Mouse (Mus musculus): Measurements from ENCODE around the gene Rai14. TPM values are rescaled to one million over a fixed set of nuclear protein-coding genes. Genes with fewer than 3 reads are reported as not detected.

Rai14 gene
- total RNA-seq, 2 experiments from 2014 or later, result 4.1 to 4.8 TPM

DNA sequence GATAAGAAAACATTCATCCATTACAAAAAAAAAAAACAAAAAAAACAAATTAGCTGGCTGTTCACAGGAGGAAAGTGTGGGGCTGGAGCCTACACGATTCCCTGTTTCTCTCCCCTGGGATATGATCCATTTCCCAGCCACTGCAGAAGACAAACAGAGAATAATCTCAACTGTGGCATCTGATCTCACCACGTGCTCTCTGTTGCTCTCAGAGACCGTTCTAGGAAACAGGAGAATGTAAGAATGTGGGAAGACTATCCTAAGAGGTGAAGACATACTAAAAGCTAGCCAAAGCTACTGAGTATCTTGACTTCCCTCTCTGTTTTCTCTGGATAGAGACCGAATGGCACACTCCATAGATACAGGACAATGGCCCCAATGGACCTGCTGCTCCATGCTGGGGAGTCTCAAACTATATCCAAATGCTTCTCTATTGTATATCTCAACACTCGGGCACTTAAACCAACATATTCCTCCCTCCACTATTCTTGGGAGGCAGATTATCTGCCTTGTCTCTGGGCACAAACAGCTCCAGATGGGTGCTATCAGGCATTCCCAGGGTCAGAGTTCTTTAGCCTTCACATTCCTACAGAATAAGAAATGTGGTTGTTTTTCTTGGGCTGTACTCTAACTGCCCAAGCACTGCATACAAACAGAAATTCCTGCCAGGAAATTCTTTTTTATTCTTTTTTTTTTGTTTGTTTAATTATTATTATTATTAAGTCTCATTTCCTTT, 50.5 kb downstream of the Rai14 start:
- intact Hi-C loops (cut with DNase I; ENCODE audit: low total_unique reads), result no loop called here
- no peak for DNase-seq

DNA sequence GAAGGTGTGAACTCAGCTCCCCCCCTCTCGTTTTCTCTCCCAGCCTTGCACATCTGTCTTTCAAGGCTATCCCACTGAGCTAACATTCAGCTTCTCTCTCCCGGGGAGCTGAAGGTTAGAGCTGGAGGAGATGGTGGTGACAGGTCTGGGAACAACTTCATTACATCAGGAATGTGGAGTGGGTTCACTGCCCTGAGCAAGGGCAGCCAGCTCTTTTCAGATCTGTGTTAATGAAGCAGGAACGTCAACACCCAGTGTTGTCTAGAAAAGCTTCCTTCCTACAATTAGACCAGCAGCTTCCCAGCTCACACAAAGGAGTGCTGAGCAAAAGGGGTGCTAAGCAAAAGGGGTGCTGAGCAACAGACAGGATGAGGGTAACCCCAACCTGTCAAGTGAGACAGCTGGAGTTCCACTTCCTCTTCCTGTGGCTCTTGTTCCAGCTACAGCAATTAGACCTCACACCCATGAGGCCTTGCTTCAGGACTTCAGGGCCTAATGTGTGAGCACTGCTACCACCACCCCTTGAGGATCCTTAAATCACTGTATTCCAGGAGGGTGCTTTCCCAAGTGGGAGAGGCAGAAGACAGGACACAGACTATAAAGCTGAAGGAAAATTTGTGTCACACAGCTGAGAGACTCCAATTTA, 52.3 kb downstream of the Rai14 start:
- no peak for DNase-seq
- intact Hi-C loops (cut with DNase I; ENCODE audit: low total_unique reads), result no loop called here

GRCm38 (mm10) chr15:10658803-10659202, 55.6 kb downstream of the Rai14 start:
- intact Hi-C loops (cut with DNase I; ENCODE audit: low total_unique reads), result no loop called here
- DNase-seq, result no peak

DNA sequence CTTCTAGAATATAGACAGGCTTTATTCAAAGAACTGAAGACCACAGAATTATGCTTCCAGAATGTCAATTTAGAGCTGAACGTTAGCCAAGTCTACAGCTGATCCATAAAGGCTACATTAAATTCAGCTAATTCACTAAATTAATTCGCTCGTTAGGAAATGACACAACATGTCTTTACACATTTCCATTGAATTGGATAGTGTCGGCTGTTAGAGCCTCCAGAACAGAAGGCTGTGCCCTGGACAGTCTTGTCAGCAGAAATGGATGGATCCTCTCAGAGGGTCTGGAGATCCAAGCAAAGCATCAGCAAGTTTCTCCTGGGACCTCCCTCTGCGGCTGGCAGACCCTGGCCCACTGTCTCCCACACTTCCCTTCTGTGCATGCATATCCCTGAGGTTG, 58.3 kb downstream of the Rai14 start:
- intact Hi-C loops (cut with DNase I; ENCODE audit: low total_unique reads), result no loop called here
- DNase-seq, result no peak

GRCm38 (mm10) chr15:10655151-10655905, 59.1 kb downstream of the Rai14 start:
- no peak for DNase-seq
- intact Hi-C loops (cut with DNase I; ENCODE audit: low total_unique reads), result no loop called here

DNA sequence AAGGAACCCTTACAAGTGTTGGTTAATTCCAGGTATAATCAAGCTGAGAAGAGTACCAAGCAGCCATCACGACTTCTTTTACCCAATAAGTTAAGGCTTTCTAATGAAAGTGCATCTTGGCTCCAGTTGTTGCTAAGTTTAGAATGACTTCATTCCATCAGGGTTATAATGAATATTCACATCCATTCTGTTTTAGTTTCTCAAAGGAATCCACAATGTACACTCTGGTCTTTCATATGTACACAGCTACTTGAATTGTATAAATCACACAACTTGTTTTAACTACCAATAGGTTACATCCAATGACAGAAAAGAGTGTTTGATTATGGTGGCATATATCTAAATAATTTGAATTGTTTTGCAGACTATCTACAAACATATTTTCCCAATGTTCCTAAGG, 59.7 kb downstream of the Rai14 start:
- intact Hi-C loops (cut with DNase I; ENCODE audit: low total_unique reads), result no loop called here
- DNase-seq, result no peak

DNA sequence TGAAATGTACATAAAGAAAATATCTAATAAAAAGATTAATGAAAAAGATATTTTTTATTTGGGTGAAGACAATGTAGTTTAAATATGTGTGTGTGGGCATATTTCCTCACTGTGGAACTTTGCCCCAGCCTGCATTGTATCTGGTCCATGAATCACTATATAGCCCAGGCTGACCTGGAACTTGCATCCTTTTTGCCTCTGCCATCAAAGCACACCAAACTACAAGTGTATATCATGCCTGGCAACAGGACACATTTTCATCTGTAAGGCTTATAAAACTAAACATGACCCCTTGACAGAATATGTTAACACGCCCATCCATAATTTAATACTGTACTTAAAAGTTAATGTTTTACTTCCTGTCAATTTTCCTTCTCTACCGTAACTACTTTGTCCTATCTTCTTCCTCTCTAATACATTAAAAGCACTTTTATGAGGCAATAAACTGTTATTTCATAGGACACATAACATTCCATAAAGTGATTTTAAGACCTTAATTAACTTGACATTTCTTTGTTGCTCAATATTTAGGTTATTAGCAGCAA, 61.4 kb downstream of the Rai14 start:
- no peak for DNase-seq
- intact Hi-C loops (cut with DNase I; ENCODE audit: low total_unique reads), result no loop called here

GRCm38 (mm10) chr15:10648372-10649109, 65.9 kb downstream of the Rai14 start:
- peak; percentile 31 for DNase-seq
- intact Hi-C loops (cut with DNase I; ENCODE audit: low total_unique reads), result no loop called here

DNA sequence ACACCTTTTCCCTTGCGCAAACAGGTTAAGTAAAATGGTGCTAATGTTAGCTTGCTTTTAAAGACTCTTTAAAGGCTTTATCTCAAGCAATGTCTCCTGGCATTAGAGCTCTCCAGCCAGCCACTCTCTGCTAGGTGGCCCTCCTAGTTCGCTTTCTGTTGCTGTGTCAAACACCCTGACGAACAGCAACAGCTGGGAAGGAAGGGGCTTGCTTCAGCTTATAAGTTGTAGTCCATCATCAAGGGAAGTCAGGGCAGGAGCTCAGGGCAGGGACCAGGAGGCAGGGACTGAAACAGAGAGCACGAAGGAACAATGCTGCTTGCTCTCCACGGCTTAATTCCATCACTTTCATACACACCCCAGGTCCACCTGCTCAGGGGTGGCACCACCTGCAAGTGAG, 68.1 kb downstream of the Rai14 start:
- no peak for DNase-seq
- intact Hi-C loops (cut with DNase I; ENCODE audit: low total_unique reads), result no loop called here

- no peak for DNase-seq
- intact Hi-C loops (cut with DNase I; ENCODE audit: low total_unique reads), result no loop called here
Measured at GRCm38 (mm10) chr15:10645101-10645500, 69.3 kb downstream of the Rai14 start.

DNA sequence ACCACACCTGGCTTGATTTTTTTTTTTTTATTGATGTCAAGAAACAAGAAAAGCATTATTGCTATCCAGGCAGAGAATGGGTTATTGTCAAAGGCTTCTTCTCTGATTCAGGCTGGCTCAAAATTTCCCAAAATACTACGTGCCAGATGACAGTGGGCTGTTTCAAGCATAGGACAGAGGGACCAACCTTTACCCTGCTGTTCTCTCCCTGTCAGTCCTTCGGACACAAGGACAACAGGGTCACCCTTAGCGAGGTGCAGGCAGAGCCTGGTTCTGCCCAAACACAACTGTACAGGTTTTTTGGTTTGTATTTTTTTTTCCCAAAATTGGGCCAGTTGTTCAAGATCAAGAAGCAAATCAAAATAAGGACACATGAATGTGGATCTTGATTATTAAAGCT, 70.6 kb downstream of the Rai14 start:
- intact Hi-C loops (cut with DNase I; ENCODE audit: low total_unique reads), result no loop called here

DNA sequence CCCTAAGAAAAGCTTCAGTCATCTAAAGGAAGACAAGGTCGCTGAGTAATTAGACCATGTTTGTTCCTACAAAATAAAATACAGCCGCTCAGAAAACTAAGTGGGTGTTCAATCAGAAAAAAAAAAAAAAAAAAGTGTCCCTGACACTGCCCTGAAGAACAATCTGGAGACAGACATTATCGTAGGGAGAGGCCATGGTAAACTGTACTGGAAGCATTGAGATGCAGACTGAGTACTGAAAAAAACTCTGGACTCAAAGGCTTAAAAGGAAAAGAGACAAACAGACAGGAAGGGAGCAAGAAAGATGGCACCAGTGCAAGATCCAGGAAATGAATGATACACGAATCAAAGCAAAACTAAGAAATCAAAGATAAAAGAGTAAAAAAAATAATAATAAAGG, 71.2 kb downstream of the Rai14 start:
- DNase-seq, result no peak
- intact Hi-C loops (cut with DNase I; ENCODE audit: low total_unique reads), result no loop called here

More for the DNA sequence above, 70.6 kb downstream of the Rai14 start:
- DNase-seq, result no peak

- intact Hi-C loops (cut with DNase I; ENCODE audit: low total_unique reads), result no loop called here
- no peak for DNase-seq
Measured at GRCm38 (mm10) chr15:10642419-10642818, 72.0 kb downstream of the Rai14 start.

DNA sequence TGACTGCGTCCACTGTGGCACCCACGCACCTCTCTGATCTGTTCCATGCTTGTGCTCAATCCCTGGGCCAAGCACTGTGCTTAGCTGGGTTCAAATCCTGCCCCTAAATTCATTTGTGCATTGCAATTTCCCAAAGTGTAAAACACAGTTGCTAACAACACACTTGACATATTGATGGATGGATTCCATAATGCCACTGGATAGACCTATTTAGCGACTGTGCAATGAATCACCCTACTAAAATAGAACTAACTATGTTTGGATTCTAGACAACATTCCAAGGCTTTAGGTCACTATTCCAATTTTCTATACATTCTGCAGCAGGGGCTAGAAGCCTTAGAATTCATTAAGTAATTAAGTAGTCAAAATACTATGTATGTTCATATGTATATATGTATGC, 73.7 kb downstream of the Rai14 start:
- intact Hi-C loops (cut with DNase I; ENCODE audit: low total_unique reads), result no loop called here
- DNase-seq, result no peak

- intact Hi-C loops (cut with DNase I; ENCODE audit: low total_unique reads), result no loop called here
- no peak for DNase-seq
Measured at GRCm38 (mm10) chr15:10637251-10637793, 77.1 kb downstream of the Rai14 start.

DNA sequence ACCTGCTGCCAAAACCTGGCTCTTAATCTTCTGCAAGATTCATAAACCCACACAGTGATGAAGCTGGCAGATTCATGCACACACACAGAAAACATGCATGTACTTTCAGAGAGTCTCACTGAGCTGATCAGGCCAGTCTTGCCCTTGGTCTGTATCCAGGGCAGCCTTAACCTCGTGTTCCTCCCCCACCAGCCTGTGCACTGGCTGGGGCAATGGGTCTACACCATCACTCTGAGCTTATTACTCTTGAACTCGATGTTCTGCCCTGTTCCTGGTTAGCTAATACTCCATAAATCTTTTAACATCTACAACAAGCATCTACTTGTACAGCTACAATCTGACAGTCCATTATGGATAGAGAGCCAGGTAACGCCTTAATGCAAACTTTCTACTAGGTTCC, 77.6 kb downstream of the Rai14 start:
- DNase-seq, result no peak
- intact Hi-C loops (cut with DNase I; ENCODE audit: low total_unique reads), result no loop called here

DNA sequence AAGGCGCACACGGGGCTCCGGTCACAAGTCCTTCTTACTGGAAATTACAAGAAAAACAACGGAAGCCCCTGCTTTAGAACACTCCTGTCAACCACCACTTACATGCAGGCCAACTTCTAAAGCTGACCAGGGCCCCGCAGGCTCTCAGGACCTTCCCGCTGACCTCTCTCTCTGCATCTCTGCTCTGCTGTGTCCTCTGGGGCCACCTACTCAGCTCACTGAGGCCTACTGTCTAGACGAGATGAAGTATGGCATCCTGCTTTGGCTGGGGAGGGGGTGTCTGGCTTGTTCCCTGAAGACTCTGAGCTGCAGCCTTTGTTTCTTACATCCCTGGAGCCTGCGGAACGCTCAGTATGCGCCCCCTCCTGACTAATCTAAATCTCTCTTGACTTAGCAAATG, 79.3 kb downstream of the Rai14 start:
- intact Hi-C loops (cut with DNase I; ENCODE audit: low total_unique reads), result no loop called here
- DNase-seq, result no peak

DNA sequence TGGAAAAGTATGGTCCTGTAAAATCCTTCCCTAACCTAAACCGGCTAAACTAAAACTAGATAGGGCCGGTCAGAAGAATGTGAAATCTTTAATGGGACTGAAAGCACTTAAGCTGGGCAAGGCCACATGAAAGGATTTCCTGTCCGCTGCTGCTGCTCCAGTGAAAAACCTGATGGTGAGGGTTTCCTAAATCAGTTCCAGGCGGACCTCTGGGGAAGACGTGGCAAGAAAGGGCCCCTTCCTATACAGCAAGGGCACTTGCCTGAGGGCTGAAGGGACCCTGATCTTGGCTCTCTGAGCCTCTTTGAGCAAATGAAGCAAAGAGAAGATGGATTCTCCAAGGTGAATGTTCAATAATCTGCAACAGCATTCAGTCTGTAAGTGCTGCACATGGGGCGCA, 80.2 kb downstream of the Rai14 start:
- intact Hi-C loops (cut with DNase I; ENCODE audit: low total_unique reads), result no loop called here
- no peak for DNase-seq

DNA sequence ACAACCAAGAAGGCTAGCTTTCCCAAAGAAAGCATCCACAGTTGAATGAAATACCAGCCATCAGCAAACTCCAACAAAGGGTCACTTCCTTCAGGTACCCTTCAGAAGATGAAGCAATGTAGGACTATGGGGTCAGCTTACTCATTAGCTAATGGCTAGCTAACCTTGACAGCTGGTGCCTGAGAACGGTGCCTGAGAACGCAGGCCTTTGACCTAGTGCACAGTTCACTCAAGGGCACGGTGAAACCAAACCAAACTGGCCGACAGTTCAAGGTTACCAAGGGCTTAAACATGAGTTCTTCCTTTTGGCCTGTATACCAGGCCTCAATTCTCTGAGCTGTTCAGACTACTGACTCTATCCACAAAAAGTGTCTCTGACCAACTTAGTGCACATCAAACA, 81.0 kb downstream of the Rai14 start:
- intact Hi-C loops (cut with DNase I; ENCODE audit: low total_unique reads), result no loop called here

GRCm38 (mm10) chr15:10632581-10632980, 81.8 kb downstream of the Rai14 start:
- intact Hi-C loops (cut with DNase I; ENCODE audit: low total_unique reads), result no loop called here

More for the DNA sequence above, 81.0 kb downstream of the Rai14 start:
- no peak for DNase-seq

More at GRCm38 (mm10) chr15:10632581-10632980, 81.8 kb downstream of the Rai14 start:
- DNase-seq, result no peak
